In genomic region chr2:13544193-13544824, GRCm38 (mm10) we compare ENCODE assay signal across 8 mouse cellular contexts. TPM values are rescaled to one million over a fixed set of nuclear protein-coding genes. Genes with fewer than 3 reads are reported as not detected.
DNase-seq lines count a peak whose midpoint lies in the region; ATAC-seq and TF ChIP-seq lines count a peak whose summit lies in the region.

Gene Trdmt1 (minus strand): TSS chr2:13544668.

- no peaks in the 10 kb centered on the region for H3K9me3 ChIP-seq in forebrain, embryonic 13.5 days (replicated peaks)
- H3K9me3 ChIP-seq in liver, embryonic 16.5 days (replicated peaks; ENCODE audit: control insufficient read depth, low read length), result no peaks in the 10 kb centered on the region
- no peaks in the 10 kb centered on the region for H3K9me3 ChIP-seq in neural tube, embryonic 12.5 days
- no peaks in the 10 kb centered on the region for H3K9me3 ChIP-seq in stomach, postnatal 0 days (ENCODE audit: control insufficient read depth, low read length)

- 0% methylated on average over 34 of the region's 39 CpGs for WGBS in forebrain, embryonic 13.5 days
- WGBS in liver, embryonic 16.5 days (ENCODE audit: insufficient replicate concordance), result under 1% methylated on average over 39 of the region's 39 CpGs
- under 1% methylated on average over 39 of the region's 39 CpGs for WGBS in neural tube, embryonic 12.5 days
- under 1% methylated on average over 35 of the region's 39 CpGs for WGBS in stomach, postnatal 0 days

- TF ChIP-seq CTCF in stomach, postnatal 0 days (IDR thresholded peaks at IDR 0.05; ENCODE audit: low read depth), result no peak

- peak; percentile 94 for ATAC-seq in cerebellum, adult (ENCODE audit: insufficient number of reproducible peaks, low FRiP score, low TSS enrichment)
- ATAC-seq in forebrain, embryonic 13.5 days, result peak; percentile 99
- peak; percentile 99 for ATAC-seq in liver, embryonic 16.5 days (ENCODE audit: low read depth)
- ATAC-seq in neural tube, embryonic 12.5 days (ENCODE audit: low FRiP score, low read depth), result peak; percentile 99
- peak; percentile 99 for ATAC-seq in stomach, postnatal 0 days (ENCODE audit: low FRiP score, low TSS enrichment)

- peak within 1 kb of the TSS; percentile 76 for H3K9ac ChIP-seq in forebrain, embryonic 13.5 days
- H3K9ac ChIP-seq in liver, embryonic 16.5 days (ENCODE audit: low read depth, low read length), result peak within 1 kb of the TSS; percentile 87
- peak within 1 kb of the TSS; percentile 70 for H3K9ac ChIP-seq in neural tube, embryonic 12.5 days
- H3K9ac ChIP-seq in stomach, postnatal 0 days (ENCODE audit: low read length), result peak within 1 kb of the TSS; percentile 78

- peak within 1 kb of the TSS; percentile 63 for H3K4me3 ChIP-seq in forebrain, embryonic 13.5 days
- H3K4me3 ChIP-seq in liver, embryonic 16.5 days (ENCODE audit: low read depth, low read length), result peak within 1 kb of the TSS; percentile 83
- peak within 1 kb of the TSS; percentile 57 for H3K4me3 ChIP-seq in neural tube, embryonic 12.5 days
- peak within 1 kb of the TSS; percentile 61 for H3K4me3 ChIP-seq in stomach, postnatal 0 days (ENCODE audit: low read depth, low read length)

- no peak for TF ChIP-seq EP300 in stomach, postnatal 0 days (optimal IDR thresholded peaks at IDR 0.05)

- peak within 1 kb of the TSS; percentile 66 for H3K4me2 ChIP-seq in forebrain, embryonic 13.5 days
- H3K4me2 ChIP-seq in liver, embryonic 16.5 days (ENCODE audit: low read depth, low read length), result peak within 1 kb of the TSS; percentile 90
- peak within 1 kb of the TSS; percentile 60 for H3K4me2 ChIP-seq in neural tube, embryonic 12.5 days (replicated peaks)
- peak within 1 kb of the TSS; percentile 50 for H3K4me2 ChIP-seq in stomach, postnatal 0 days (replicated peaks; ENCODE audit: low read depth)

- peaks cover 18% of the 10 kb centered on the region for H3K4me1 ChIP-seq in forebrain, embryonic 13.5 days
- peaks cover 14% of the 10 kb centered on the region for H3K4me1 ChIP-seq in liver, embryonic 16.5 days (ENCODE audit: control insufficient read depth, low read depth, low read length)
- no peaks in the 10 kb centered on the region for H3K4me1 ChIP-seq in neural tube, embryonic 12.5 days
- no peaks in the 10 kb centered on the region for H3K4me1 ChIP-seq in stomach, postnatal 0 days (replicated peaks; ENCODE audit: control insufficient read depth, insufficient read depth)

- DNase-seq in ES-CJ7 (ENCODE audit: low read depth, low spot score), result peak; percentile 80
- DNase-seq in heart, postnatal 10 days, result peak; percentile 89
- peak; percentile 88 to 93 for DNase-seq in kidney, postnatal 4 days
- DNase-seq in stomach, postnatal 0 days (ENCODE audit: low spot score), result peak; percentile 88

- H3K27me3 ChIP-seq in forebrain, embryonic 13.5 days, result no peaks in the 10 kb centered on the region
- H3K27me3 ChIP-seq in liver, embryonic 16.5 days (ENCODE audit: control insufficient read depth, insufficient read depth, low read depth, low read length), result no peaks in the 10 kb centered on the region
- no peaks in the 10 kb centered on the region for H3K27me3 ChIP-seq in neural tube, embryonic 12.5 days (replicated peaks)
- no peaks in the 10 kb centered on the region for H3K27me3 ChIP-seq in stomach, postnatal 0 days (ENCODE audit: control insufficient read depth, insufficient read depth, low read length)

- H3K27ac ChIP-seq in forebrain, embryonic 13.5 days, result peak within 1 kb of the TSS; percentile 95
- peak within 1 kb of the TSS; percentile 95 for H3K27ac ChIP-seq in liver, embryonic 16.5 days (ENCODE audit: low read length)
- H3K27ac ChIP-seq in neural tube, embryonic 12.5 days, result peak within 1 kb of the TSS; percentile 75; the same call in 1 of the 2 replicates
- peak within 1 kb of the TSS; percentile 94 for H3K27ac ChIP-seq in stomach, postnatal 0 days (replicated peaks)

- intact Hi-C loops in heart, postnatal 10 days (cut with DNase I), result loop anchor here (1.0 kb wide), 1 partner anchor 30 kb away; no protein-coding TSS in a partner anchor

- no peaks in the 10 kb centered on the region for H3K36me3 ChIP-seq in forebrain, embryonic 13.5 days (ENCODE audit: poor library complexity, severe bottlenecking)
- no peaks in the 10 kb centered on the region for H3K36me3 ChIP-seq in liver, embryonic 16.5 days (ENCODE audit: control insufficient read depth, insufficient read depth)
- no peaks in the 10 kb centered on the region for H3K36me3 ChIP-seq in neural tube, embryonic 12.5 days
- H3K36me3 ChIP-seq in stomach, postnatal 0 days (ENCODE audit: control insufficient read depth, insufficient read depth, low read length), result no peaks in the 10 kb centered on the region

RNA-seq across cellular contexts. Expression of gene Trdmt1, which starts in this region (rescaled TPM):
- polyA plus RNA-seq in forebrain, embryonic 13.5 days (2015; fragmentation: Nextera tagmentation; extraction: Ambion mirVana), result 8.6 and 9.7 TPM in 2 replicates
- 10 to 100 TPM in 1 of 2 experiments, 1 to 10 TPM in 1; 9.4 to 11.1 TPM for total RNA-seq in heart, postnatal 10 days (2021)
- polyA plus RNA-seq in liver, embryonic 16.5 days (2015; fragmentation: Nextera tagmentation; extraction: Ambion mirVana), result 3.2 and 3.6 TPM in 2 replicates
- polyA plus RNA-seq in neural tube, embryonic 12.5 days (2016; fragmentation: Nextera tagmentation; extraction: Ambion mirVana), result 6.6 and 8.9 TPM in 2 replicates
- polyA plus RNA-seq in stomach, postnatal 0 days (2015; fragmentation: Nextera tagmentation; extraction: Ambion mirVana), result 6.9 and 7.2 TPM in 2 replicates

Comparison
In these comparisons a context has a peak if more than half of its experiments do, and no peak if none do; other contexts are left out.
1. Peak in every context shown above with its lines: DNase-seq, ATAC-seq, H3K4me3 ChIP-seq and H3K27ac ChIP-seq.